Comparison of ENCODE assay signal across 8 mouse cellular contexts in the genomic region with DNA sequence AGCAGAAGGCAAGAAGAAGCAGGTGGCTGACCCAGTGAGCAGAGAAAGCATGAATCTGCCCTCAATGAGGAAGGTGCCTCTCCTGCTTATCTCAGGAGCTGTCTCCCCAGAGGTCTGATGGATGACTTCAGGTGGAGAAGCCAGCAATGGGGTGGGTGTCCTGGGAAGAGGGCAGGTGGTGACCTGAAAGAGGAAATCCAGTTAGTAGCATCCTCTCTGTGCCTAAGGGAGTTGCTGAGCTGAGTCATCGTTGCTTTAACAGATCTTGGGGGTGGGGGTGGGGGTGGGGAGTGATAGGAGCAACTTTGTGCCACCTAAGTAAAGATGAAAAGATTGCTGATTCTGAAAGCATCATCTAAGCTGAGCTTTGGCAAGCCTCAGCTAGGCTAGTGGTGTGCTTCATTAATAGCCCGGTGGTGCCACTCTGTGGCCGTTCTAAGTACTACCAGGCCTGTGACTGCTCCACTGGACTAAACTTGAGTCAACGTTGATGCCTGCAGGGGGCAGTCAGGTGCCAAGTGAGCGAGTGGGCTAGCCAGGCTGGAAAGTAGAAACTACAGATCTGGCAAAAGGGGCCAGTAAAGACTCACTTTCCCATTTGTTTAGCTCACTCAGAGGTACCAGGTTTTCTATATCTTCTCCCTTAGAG. TPM values are rescaled to one million over a fixed set of nuclear protein-coding genes. Genes with fewer than 3 reads are reported as not detected.
A peak's percentile ranks its signal among the peaks of the same experiment; 100 is the strongest.
DNase-seq lines count a peak whose midpoint lies in the region; ATAC-seq lines count a peak whose summit lies in the region.

No protein-coding gene starts in this region.

- H3K4me3 ChIP-seq in embryonic facial prominence, embryonic 12.5 days = no peak overlapping the region
- no peak overlapping the region for H3K4me3 ChIP-seq in midbrain, embryonic 13.5 days (replicated peaks)

- H3K9ac ChIP-seq in embryonic facial prominence, embryonic 12.5 days = no peak overlapping the region
- no peak overlapping the region for H3K9ac ChIP-seq in midbrain, embryonic 13.5 days (replicated peaks)

- no peak overlapping the region for H3K4me2 ChIP-seq in embryonic facial prominence, embryonic 12.5 days (replicated peaks)
- no peak overlapping the region for H3K4me2 ChIP-seq in midbrain, embryonic 13.5 days (replicated peaks)

- intact Hi-C loops in left cerebral cortex, postnatal 4 days (cut with DNase I) = loop anchor here (5.0 kb wide), 1 partner anchor 62 kb away; the partner anchor contains the start of gene Gja4

- H3K36me3 ChIP-seq in embryonic facial prominence, embryonic 12.5 days = peaks cover 29% of the 10 kb centered on the region
- H3K36me3 ChIP-seq in midbrain, embryonic 13.5 days = peaks cover 22% of the 10 kb centered on the region

- 4% methylated on average over 5 of the region's 5 CpGs for WGBS in embryonic facial prominence, embryonic 12.5 days
- WGBS in midbrain, embryonic 13.5 days = under 1% methylated on average over 5 of the region's 5 CpGs

- no peaks in the 10 kb centered on the region for H3K9me3 ChIP-seq in embryonic facial prominence, embryonic 12.5 days
- H3K9me3 ChIP-seq in midbrain, embryonic 13.5 days = no peaks in the 10 kb centered on the region

- no peaks in the 10 kb centered on the region for H3K27me3 ChIP-seq in embryonic facial prominence, embryonic 12.5 days
- no peaks in the 10 kb centered on the region for H3K27me3 ChIP-seq in midbrain, embryonic 13.5 days

- H3K4me1 ChIP-seq in embryonic facial prominence, embryonic 12.5 days = no peaks in the 10 kb centered on the region
- H3K4me1 ChIP-seq in midbrain, embryonic 13.5 days (replicated peaks) = peaks cover 13% of the 10 kb centered on the region

- no peak overlapping the region for H3K27ac ChIP-seq in embryonic facial prominence, embryonic 12.5 days
- no peak overlapping the region for H3K27ac ChIP-seq in midbrain, embryonic 13.5 days

- 0 out of 2 replicates have a peak, but pooled peaks have one; percentile 62 for ATAC-seq in embryonic facial prominence, embryonic 12.5 days (ENCODE audit: insufficient number of reproducible peaks, insufficient read depth, low FRiP score, low TSS enrichment)
- peak; percentile 95 for ATAC-seq in midbrain, embryonic 13.5 days

- peak; percentile 54 for DNase-seq in 3134 (ENCODE audit: extremely low read depth, insufficient read length, low spot score)
- peak; percentile 93 for DNase-seq in adrenal gland, postnatal 25 days
- DNase-seq in heart, adult 11 months = peak; percentile 99
- peak; percentile 92 for DNase-seq in kidney, adult 11 months
- peak; percentile 99 for DNase-seq in left cerebral cortex, postnatal 4 days
- peak; percentile 78 for DNase-seq in spleen, adult 12 weeks (ENCODE audit: low spot score)

RNA-seq across cellular contexts. Expression of gene Smim12, which starts 6.2 kb away (rescaled TPM):
- total RNA-seq in adrenal gland, postnatal 25 days (2021) = 48.8 and 55.9 TPM in 2 replicates
- 49.1 and 51.1 TPM in 2 replicates for polyA plus RNA-seq in embryonic facial prominence, embryonic 12.5 days (2016; fragmentation: Nextera tagmentation; extraction: Ambion mirVana)
- total RNA-seq in left cerebral cortex, postnatal 4 days (2021) = 10 to 100 TPM; 27.1 to 29.3 TPM
- polyA plus RNA-seq in midbrain, embryonic 13.5 days (2015; fragmentation: Nextera tagmentation; extraction: Ambion mirVana) = 45.1 and 48.0 TPM in 2 replicates
